Mouse (Mus musculus) midbrain, embryonic 11.5 days (tissue): ENCODE data around the gene Ccs. TPM values are rescaled to one million over a fixed set of nuclear protein-coding genes. Genes with fewer than 3 reads are reported as not detected.

Experiments
- ATAC-seq: fragments of 200-750 bp; cut with Nextera tagmentation; 2 replicates; pipeline ENCODE4 v1.8.0; 2017; ENCODE audit warnings: moderate TSS enrichment, moderate library complexity; ENCODE audit not compliant: low FRiP score
- DNase-seq: peaks from one replicate; pipeline ENCODE4 v3.0.0; 2015; ENCODE audit warnings: low spot score; ENCODE audit errors: missing footprints
- H3K27ac ChIP-seq: fragments of 300-500 bp; sonication (generic); 2 replicates; pipeline ENCODE4 v1.5.1; 2014; ENCODE audit warnings: low read depth, low read length
- H3K27me3 ChIP-seq: fragments of 300-500 bp; sonication (generic); 2 replicates; pipeline ENCODE4 v1.6.1; 2014; ENCODE audit warnings: mild to moderate bottlenecking, low read length, moderate library complexity, mixed read lengths; ENCODE audit not compliant: control insufficient read depth, insufficient read depth
- H3K36me3 ChIP-seq: fragments of 300-500 bp; sonication (generic); 2 replicates; pipeline ENCODE4 v1.6.1; 2014; ENCODE audit warnings: mild to moderate bottlenecking, low read length, moderate library complexity, mixed read lengths; ENCODE audit not compliant: control insufficient read depth, insufficient read depth
- H3K4me1 ChIP-seq: fragments of 300-500 bp; sonication (generic); 2 replicates; pipeline ENCODE4 v1.6.1; 2014; ENCODE audit warnings: low read length; ENCODE audit not compliant: control insufficient read depth, insufficient read depth
- H3K4me2 ChIP-seq: fragments of 300-500 bp; sonication (generic); 2 replicates; pipeline ENCODE4 v1.6.1; 2014; ENCODE audit warnings: mild to moderate bottlenecking, moderate library complexity
- H3K4me3 ChIP-seq: fragments of 300-500 bp; sonication (generic); 2 replicates; pipeline ENCODE4 v1.5.1; 2014; ENCODE audit warnings: low read depth, low read length
- H3K9ac ChIP-seq: fragments of 300-500 bp; sonication (generic); 2 replicates; pipeline ENCODE4 v1.6.1; 2014; ENCODE audit warnings: low read length
- H3K9me3 ChIP-seq: fragments of 300-500 bp; sonication (generic); 2 replicates; pipeline ENCODE4 v1.6.1; 2016; ENCODE audit warnings: low read length; ENCODE audit not compliant: control insufficient read depth
- WGBS: fragments of 180-500 bp; shearing (Covaris S2); extraction: QIAGEN DNeasy Blood & Tissue Kit; methylation state at CpG from one replicate; pipeline ENCODE4 v1.1.7; 2014; 5-methylcytosine and 5-hydroxymethylcytosine counted together
- polyA plus RNA-seq: library from polyadenylated mRNA; unstranded; fragments of >200 nt; fragmentation: Nextera tagmentation; extraction: Ambion mirVana; gene quantifications from 2 replicates; pipeline ENCODE4 v1.2.1, GENCODE M21; 2014

The Ccs gene
- polyA plus RNA-seq, 1 experiment from 2014 or later = 35.6 TPM

DNA sequence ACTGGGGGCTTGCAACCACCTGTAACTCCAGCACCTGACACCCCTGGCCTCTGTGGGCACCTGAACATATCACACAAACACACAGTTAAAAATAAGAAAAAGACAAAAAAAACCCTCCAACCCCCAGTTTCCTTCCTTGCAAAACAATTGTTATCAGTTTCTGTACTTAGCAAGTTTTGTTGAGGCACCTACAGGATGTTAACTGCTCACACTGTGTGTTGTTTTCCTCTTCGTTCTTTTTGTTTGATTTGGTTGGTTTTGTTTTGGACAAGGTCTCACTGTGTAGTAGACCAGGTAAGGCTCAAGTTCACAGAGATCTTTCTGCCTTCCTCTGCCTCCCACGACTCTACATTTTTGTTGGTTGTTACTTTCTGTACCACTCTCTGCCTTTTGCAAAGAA, 3.5 kb upstream of the Ccs start:
- DNase-seq = no peak
- 67% methylated on average over 2 of the region's 2 CpGs for WGBS
- Histone ChIP-seq H3K27me3 (peaks cover 11% of the 10 kb centered on the region), H3K9ac (no peak overlapping the region), H3K4me2 (no peak overlapping the region), H3K36me3 (no peaks in the 10 kb centered on the region), H3K4me3 (no peak overlapping the region), H3K27ac (no peak overlapping the region), H3K9me3 (no peaks in the 10 kb centered on the region), H3K4me1 (peaks cover 9% of the 10 kb centered on the region)
- no peak for ATAC-seq

DNA sequence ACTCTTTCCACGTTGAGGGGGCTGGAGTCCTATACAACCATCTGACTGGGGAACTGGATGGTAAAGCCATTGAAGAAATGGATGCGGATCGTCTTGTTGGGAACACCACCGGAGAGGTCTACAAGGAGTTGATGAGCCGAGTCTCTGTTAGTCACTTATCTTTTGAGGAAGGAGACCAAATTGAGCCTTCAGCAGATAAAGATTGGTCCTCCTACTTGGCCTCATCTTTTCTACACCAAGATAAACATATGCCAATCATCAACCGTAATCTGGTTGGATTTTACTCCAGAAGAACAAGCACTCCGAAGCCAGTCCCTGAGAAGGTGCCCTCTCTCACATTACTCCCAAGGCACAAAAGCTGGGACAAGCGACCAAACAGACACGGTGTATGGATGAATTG, 1.7 kb upstream of the Ccs start:
- Histone ChIP-seq H3K27ac (no peak overlapping the region), H3K36me3 (no peaks in the 10 kb centered on the region), H3K4me1 (peaks cover 9% of the 10 kb centered on the region), H3K4me3 (no peak overlapping the region), H3K9me3 (no peaks in the 10 kb centered on the region), H3K9ac (no peak overlapping the region), H3K27me3 (peaks cover 11% of the 10 kb centered on the region), H3K4me2 (no peak overlapping the region)
- 88% methylated on average over 9 of the region's 9 CpGs for WGBS
- ATAC-seq (no peak), DNase-seq (no peak)

DNA sequence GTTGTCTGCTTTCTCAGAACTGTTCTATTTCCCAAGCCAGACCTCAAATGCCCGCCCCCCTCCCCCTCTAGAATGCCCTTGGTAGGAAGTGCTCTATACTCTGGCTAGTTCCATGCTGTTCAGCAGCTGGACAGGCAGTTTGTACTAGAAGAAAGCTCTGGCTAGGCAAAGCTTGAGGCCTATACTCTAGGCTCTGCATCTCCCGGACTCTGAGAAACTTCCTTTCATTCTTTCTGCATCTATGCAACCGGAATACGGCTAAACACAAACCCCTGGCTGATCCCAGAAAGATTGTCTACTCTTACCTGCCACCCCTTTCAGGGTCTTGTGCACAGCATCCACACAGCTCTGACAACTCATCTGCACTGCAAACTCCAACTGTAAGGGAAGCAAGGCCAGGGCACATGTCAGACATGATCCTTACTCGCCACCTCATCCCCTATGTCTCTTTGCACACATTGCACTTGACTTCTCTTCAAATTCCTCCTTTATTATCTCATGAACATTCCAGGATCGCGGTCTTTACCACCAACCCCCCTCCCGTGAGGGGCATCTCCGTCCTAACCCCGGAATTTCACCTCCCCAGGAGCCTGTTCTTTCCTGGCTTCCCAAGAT, 499 bp downstream of the Ccs start:
- DNase-seq (no peak), ATAC-seq (no peak)
- Histone ChIP-seq H3K27ac (no peak overlapping the region), H3K9me3 (no peaks in the 10 kb centered on the region), H3K4me1 (peaks cover 9% of the 10 kb centered on the region), H3K27me3 (peaks cover 11% of the 10 kb centered on the region), H3K9ac (peak overlapping the region; percentile 71), H3K36me3 (no peaks in the 10 kb centered on the region), H3K4me3 (peak overlapping the region; percentile 43), H3K4me2 (peak overlapping the region; percentile 68)
- 38% methylated on average over 10 of the region's 10 CpGs for WGBS

DNA sequence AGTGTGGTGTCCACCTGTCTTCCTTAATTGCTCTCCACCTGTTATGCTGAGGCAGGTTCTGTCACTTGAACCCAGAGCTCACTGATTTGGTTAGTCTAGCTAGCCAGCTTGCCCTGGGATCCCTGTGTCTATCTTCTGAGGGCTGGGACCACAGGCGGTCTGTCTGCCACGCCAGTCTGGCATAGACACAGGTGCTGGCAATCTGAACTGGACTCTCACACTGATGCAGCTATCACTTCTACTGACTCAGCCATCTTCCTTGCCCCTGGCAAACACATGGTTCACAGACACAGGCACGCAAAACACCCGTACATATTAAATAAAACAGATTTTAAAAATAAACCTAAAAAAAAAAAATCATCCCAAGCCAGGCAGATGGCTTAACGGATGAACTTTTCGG, 2.1 kb downstream of the Ccs start:
- Histone ChIP-seq H3K4me1 (peaks cover 9% of the 10 kb centered on the region), H3K36me3 (no peaks in the 10 kb centered on the region), H3K9ac (no peak overlapping the region), H3K27ac (no peak overlapping the region), H3K4me2 (no peak overlapping the region), H3K27me3 (peaks cover 11% of the 10 kb centered on the region), H3K9me3 (no peaks in the 10 kb centered on the region), H3K4me3 (no peak overlapping the region)
- no peak for DNase-seq
- 91% methylated on average over 6 of the region's 6 CpGs for WGBS
- ATAC-seq = no peak

DNA sequence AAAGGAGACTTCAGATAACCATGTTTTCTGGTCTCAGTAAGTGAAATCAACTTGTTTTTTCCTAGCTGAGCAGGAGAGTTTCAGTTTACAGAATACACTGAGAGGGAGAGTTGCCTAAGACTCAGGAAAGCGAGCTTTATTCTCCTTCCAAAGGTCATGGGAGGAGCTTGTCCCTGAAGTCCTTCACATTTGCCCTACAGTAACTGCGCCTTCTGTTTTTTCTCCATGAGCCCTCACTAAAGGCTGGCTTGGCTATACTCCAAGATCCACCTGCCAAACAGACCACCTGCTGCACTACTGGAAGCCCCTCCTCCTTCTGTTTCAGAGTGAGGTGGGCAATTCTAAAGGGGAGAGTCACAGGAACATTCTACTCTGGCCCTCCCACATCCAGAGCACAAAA, 3.0 kb downstream of the Ccs start:
- H3K27me3 ChIP-seq = peaks cover 11% of the 10 kb centered on the region
- H3K27ac ChIP-seq = no peak overlapping the region
- no peak overlapping the region for H3K4me2 ChIP-seq
- no peak overlapping the region for H3K9ac ChIP-seq
- H3K9me3 ChIP-seq = no peaks in the 10 kb centered on the region
- ATAC-seq = no peak
- H3K36me3 ChIP-seq = no peaks in the 10 kb centered on the region
- H3K4me3 ChIP-seq = no peak overlapping the region
- WGBS = 87% methylated on average over 2 of the region's 2 CpGs
- H3K4me1 ChIP-seq = peaks cover 9% of the 10 kb centered on the region
- DNase-seq = no peak

DNA sequence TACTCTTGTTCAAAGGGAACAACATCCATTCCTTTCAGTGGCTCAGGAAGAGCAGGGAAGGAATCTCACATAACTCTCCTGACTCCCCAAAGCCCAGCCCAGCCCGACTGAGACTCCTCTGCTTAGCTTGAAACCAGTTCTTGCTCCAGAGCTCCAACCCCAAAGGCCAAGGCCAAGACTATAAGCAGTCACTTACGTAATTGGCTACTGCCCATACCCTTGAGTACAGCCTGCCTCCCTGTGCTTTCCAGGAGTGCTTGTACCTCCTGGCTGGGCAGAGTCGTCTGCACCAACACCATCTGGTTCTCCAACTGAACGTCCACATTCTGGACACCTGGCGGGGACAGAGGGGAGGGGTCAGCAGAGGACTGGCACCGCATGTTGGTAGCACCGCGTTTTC, 5.2 kb downstream of the Ccs start:
- H3K27ac ChIP-seq = no peak overlapping the region
- no peaks in the 10 kb centered on the region for H3K36me3 ChIP-seq
- no peak overlapping the region for H3K9ac ChIP-seq
- H3K9me3 ChIP-seq = no peaks in the 10 kb centered on the region
- WGBS = 92% methylated on average over 8 of the region's 8 CpGs
- peaks cover 9% of the 10 kb centered on the region for H3K4me1 ChIP-seq
- H3K4me3 ChIP-seq = no peak overlapping the region
- no peak for ATAC-seq
- no peak for DNase-seq
- no peaks in the 10 kb centered on the region for H3K27me3 ChIP-seq
- no peak overlapping the region for H3K4me2 ChIP-seq

DNA sequence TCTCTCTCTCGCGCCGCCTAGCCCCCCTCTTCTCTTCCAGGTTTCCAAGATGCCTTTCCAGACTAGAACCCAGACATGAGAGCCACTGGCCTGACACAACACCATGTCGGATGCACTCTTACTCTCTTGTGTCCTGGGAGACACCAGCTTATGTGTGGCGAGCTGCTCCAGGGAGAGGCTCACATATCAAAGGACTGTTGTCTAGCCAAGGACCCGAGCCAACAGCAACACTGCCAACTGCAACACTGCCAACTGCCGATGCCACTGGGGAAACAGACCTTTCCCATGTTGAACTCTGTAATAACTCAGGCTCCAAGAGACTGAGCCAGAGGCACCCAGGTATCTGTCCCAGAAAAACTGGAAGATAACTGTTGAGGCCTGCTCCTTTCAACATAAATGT, 10.0 kb downstream of the Ccs start:
- WGBS = 67% methylated on average over 7 of the region's 7 CpGs
- no peak for ATAC-seq
- no peaks in the 10 kb centered on the region for H3K4me1 ChIP-seq
- no peak for DNase-seq
- H3K4me3 ChIP-seq = no peak overlapping the region
- no peaks in the 10 kb centered on the region for H3K9me3 ChIP-seq
- H3K9ac ChIP-seq = no peak overlapping the region
- H3K27ac ChIP-seq = no peak overlapping the region
- H3K36me3 ChIP-seq = peaks cover 2% of the 10 kb centered on the region; the same call in 1 of the 2 replicates
- H3K4me2 ChIP-seq = no peak overlapping the region
- no peaks in the 10 kb centered on the region for H3K27me3 ChIP-seq

DNA sequence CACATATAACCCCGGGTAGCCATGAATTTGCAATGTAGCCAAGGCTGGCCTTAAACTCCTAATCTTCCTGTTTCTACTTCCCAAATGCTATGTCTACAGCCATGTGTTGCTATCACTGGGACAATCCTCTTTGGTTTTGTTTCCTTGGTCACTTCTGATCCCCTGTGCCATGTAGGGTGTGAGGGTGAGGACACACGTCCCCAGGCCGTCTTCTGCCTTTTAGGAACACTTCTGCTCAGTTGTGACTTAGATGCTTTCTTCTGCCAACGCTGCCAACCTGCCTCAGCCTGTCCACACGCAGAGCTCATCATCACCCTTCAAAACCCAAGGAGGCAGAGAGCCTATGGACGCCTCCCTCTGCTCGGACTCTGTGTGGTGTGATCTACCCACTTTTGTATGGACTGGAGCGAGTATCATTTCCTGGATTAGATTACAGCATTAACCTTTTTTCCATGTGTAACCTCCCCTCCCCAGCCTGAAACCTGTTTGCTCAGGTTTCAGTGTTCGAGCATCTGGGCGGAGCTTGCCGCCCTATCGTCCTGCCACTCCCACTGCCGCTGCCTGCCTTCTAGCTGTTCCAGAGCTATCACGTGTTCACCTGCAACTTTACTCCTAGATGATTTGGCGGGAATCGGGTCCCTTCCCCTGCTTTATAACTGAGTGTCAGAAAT, 10.6 kb downstream of the Ccs start:
- H3K27me3 ChIP-seq = no peaks in the 10 kb centered on the region
- H3K27ac ChIP-seq = no peak overlapping the region
- no peak overlapping the region for H3K4me2 ChIP-seq
- H3K36me3 ChIP-seq = peaks cover 2% of the 10 kb centered on the region; the same call in 1 of the 2 replicates
- H3K9ac ChIP-seq = no peak overlapping the region
- H3K4me1 ChIP-seq = no peaks in the 10 kb centered on the region
- H3K4me3 ChIP-seq = no peak overlapping the region
- no peak for ATAC-seq
- WGBS = 62% methylated on average over 16 of the region's 16 CpGs
- DNase-seq = no peak
- no peaks in the 10 kb centered on the region for H3K9me3 ChIP-seq

DNA sequence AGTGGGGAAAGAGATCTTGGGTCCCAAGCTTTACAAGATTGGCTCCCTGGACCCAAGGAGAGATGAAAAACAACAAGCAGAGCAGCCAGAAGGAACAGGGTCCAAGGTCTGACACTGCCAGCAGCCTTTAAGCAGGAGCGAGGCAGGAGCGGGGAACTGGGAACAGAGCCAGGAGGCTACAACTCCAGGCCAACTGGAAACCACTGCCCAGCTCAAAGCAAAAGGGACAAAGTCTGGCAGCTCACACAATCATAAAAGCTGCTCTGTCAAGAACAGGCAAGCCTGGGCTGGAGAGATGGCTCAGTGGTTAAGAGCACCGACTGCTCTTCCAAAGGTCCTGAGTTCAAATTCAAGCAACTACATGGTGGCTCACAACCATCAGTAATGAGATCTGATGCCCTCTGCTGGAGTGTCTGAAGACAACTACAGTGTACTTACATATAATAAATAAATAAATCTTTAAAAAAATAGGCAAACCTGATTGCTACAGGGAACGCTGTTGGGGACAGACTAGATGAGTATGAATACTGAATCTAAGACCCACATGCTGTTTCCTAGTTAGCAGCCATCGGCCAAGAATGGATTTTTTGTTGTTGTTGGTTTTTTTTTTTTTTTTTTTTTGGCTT, 18.3 kb downstream of the Ccs start:
- H3K4me2 ChIP-seq = no peak overlapping the region
- H3K27me3 ChIP-seq = no peaks in the 10 kb centered on the region
- H3K4me3 ChIP-seq = no peak overlapping the region
- no peak for ATAC-seq
- H3K36me3 ChIP-seq = peaks cover 2% of the 10 kb centered on the region; the same call in 1 of the 2 replicates
- H3K27ac ChIP-seq = no peak overlapping the region
- H3K4me1 ChIP-seq = no peaks in the 10 kb centered on the region
- DNase-seq = no peak
- H3K9me3 ChIP-seq = no peaks in the 10 kb centered on the region
- H3K9ac ChIP-seq = no peak overlapping the region
- 92% methylated on average over 5 of the region's 5 CpGs for WGBS
